Mouse (Mus musculus): ENCODE measurements at regions not wholly inside any gene's neighbourhood (a gene's known extent, or its start where the extent isn't known, plus 50 kb on each side); places are given as distances from the start of the nearest gene placed in this dataset.

- DNase-seq = no peak
Observed at GRCm38 (mm10) chr15:17289221-17289620, 560.7 kb downstream of the Cdh9 start.
